Mouse (Mus musculus): ENCODE results near the gene Ptma.

- no peak for TF ChIP-seq POLR2A (IDR thresholded peaks at IDR 0.05; ENCODE audit: low read depth, low read length)
- no peak for TF ChIP-seq CTCF (IDR thresholded peaks at IDR 0.05; ENCODE audit: extremely low read depth, insufficient read length, insufficient replicate concordance, low read depth, low read length)
Measured at GRCm38 (mm10) chr1:86571381-86571780, 44.9 kb downstream of the Ptma start.

Data from small intestine, adult 2 months (tissue).